Mouse (Mus musculus) 3134 (cell line): ENCODE measurements around the gene Zfp454.

Source experiments
- DNase-seq: peaks from one replicate; pipeline ENCODE4 v3.0.0-alpha.2; 2011; ENCODE audit warnings: low spot score; ENCODE audit not compliant: insufficient read length; ENCODE audit errors: extremely low read depth

Zfp454 gene

GRCm38 (mm10) chr11:50887390-50888128 is at the start of gene Zfp454:
TSS of gene Zfp454 (minus strand) at chr11:50887651.
- DNase-seq = no peak

- DNase-seq = no peak
Measured at GRCm38 (mm10) chr11:50932040-50932439, 44.6 kb upstream of the Zfp454 start.

DNA sequence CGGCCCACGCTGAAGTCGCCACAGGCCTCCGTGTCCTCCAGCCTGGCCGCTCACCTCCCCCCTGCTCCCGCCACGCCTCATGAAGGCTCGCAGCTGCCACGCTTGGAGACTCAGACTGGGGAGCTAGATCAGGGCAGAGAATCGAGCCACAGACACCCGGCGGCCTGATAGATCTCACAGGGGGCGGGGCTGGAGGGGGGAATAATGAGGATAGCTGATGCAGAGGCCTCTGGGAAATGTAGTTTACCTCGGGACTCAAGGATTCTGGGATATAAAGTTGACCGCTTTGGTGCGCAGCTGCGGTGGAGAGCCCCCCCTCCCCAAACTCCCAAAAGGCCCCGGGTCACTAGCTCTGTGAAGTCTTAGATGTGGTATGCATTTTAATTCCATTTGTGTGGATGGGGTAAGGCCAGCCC is 44.0 kb upstream of the Zfp454 start, which contains the start of gene Zfp354b:
Gene Zfp354b, minus strand, starts transcription at position 183 of the 416 bp plus-strand sequence.
- no peak for DNase-seq

GRCm38 (mm10) chr11:50931021-50931420 is 43.6 kb upstream of the Zfp454 start:
- no peak for DNase-seq

DNA sequence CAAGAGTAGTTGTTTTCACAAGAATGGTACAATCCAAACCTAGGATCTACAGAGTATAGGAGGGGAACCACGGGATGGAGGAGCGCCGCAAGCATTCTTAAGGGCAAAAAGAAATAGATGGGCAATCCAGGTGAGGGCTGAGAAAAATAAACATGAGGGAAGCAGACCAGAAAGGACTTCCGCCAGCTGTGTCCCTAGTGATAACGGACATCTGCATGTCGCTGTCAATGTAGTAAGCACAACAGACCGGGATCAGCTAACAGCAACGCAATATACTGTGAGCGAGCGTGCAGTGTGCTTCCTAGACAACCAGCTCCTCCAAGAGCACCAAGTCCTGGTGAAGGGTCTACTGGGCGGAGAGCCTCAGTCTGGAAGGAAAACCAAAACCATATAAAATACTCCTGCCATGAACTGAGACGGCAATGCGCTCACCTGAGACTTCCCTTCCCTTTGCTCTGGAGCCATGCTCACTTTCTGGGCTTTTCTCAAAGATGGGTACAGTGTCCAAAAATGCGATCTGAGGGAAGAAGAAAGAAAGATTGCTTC is 43.1 kb upstream of the Zfp454 start:
- no peak for DNase-seq

- DNase-seq = peak; percentile 40
Measured at GRCm38 (mm10) chr11:50915671-50916320, 28.3 kb upstream of the Zfp454 start, which contains the start of gene Zfp2. TSS of gene Zfp2 (minus strand) at chr11:50916165.

DNA sequence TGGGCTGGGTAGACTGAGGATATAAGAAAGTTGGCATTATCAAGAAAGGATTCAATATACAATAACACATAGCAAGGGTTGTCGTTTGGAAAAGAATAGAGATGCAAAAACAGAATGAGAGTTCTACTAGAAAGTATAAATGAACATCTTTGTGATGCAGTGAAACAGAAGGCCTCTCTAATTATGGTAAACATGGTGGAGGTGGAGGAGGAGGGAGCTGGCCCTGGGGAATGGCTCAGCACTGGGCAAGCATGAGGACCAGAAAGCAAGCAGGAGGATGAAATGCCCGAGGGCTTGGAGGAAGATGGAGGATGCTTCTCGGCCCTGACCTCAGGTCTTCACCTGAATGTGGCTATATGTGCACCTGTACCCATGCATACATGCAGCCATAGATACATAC is 27.0 kb upstream of the Zfp454 start:
- no peak for DNase-seq

GRCm38 (mm10) chr11:50913301-50913700 is 25.9 kb upstream of the Zfp454 start:
- no peak for DNase-seq

GRCm38 (mm10) chr11:50908136-50908535 is 20.7 kb upstream of the Zfp454 start:
- no peak for DNase-seq

GRCm38 (mm10) chr11:50897359-50897758 is 9.9 kb upstream of the Zfp454 start:
- DNase-seq = no peak

GRCm38 (mm10) chr11:50892441-50892840 is 5.0 kb upstream of the Zfp454 start:
- DNase-seq = no peak

DNA sequence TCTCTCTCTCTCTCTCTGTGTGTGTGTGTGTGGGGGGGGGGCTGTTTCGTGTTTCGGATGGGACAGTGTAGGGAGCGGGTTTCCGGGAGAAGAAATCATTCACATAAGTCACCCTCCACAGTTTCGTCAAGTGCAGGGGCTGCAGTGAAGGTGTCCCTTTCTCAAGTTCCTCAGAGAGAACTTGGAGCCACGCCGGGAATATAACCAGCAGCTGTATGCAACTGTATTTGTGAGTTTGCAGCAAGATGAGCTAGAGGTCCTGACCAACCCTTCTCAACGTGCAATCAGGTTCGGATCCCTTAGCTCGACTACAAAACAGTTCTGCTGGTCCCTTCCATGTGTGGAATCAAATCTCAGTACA is 538 bp downstream of the Zfp454 start:
- DNase-seq = no peak

DNA sequence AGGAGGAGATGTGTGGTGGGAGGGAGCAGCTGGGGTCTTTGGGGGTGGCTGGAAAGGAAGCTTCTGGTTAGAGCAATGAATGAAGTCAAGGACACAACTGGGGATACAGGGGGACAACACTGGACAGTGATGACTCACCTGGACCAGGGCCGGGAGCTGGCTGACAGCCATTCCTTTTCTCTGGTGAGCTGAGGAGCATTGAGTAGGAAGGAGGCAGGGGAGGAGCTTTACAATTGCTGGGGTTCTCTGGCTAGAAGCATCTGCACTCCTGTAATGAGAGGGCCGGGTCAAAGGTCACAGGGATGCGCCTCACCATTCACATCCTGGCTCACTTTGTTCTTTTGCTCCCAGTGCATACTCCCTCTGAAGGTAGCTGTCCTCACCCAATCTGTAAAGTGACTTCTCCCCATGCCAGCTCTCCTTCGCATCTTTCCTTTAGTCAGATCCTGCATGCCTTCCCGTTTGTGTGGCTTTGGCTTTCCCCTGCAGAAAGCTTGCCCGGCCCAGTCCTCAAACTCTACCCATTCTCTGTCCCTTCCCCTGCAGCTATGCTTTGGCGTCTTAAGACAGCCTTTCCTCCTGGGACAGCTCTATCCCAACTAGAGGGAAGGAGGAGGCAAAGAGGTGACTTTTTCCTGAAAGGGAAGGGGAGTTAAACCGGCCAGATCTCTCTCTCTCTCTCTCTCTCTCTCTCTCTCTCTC is 1.1 kb downstream of the Zfp454 start:
- no peak for DNase-seq

- no peak for DNase-seq
Measured at GRCm38 (mm10) chr11:50883756-50884155, 3.7 kb downstream of the Zfp454 start.

DNA sequence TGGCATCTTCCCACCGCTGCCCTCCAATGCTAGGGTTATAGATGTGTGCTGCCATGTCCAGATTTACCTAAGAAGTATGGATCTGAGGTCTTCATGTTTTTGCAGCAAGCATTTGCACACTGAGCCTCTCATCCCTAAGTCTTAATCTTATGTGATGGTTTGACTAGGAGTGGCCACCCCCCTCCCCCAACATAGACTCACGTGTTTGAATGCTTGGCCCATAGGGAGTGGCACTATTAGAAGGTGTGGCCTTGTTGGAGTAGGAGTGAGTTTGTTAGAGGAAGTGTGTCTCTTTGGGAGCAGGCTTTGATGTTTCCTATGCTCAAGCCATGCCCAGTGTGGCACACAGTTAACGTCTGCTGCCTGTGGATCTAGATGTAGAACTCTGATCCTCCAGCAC is 8.8 kb downstream of the Zfp454 start:
- DNase-seq = no peak

GRCm38 (mm10) chr11:50850989-50851601 is 36.4 kb downstream of the Zfp454 start:
- no peak for DNase-seq

DNA sequence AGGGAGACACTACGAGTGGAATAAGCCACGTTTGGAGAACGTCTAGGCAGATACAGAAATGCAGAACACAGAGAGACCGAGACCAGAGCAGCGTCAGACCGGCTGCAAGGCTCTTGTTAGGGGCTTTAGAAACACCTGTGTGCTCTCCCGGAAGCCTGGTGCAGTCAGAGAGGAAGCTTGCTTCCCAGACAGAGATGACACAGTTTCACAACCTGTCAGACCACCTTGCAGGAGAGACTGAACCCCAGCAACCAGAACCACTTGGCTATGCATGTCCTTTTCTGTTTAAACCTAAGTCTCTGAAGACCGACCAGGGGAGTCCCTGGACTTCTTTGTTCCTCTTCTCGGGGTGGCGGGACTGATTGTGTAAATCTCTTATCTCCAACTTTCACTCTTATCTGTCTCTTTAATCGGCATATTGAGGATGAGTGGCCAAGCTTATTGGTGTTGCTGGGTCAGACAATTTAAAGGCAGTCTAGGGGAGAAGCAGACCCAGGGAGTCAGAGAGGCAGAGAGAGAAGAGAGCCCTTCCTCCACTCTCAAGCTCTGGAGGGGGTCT is 37.2 kb downstream of the Zfp454 start, which contains the start of gene Grm6:
Gene Grm6, plus strand, starts transcription at position 509 of the 559 bp plus-strand sequence.
- no peak for DNase-seq

DNA sequence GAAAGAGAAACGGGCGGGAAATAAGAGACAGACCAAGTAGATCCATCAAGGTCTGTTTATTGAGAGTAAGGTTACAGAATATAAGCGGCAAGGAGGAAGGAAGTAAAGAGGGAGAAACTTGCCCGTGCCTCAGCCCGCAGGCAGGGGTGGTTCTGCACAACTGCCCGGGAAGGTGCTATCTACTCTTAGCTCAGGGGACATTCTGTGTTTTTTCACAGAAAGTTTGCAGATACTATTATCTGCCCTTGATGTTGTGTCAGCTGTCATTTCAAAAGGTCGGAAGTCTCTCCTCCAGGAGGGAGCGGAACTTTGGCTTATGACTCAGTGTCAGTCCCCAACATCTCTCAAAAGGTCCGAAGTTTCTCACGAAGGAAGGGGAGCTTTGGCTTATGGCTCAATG is 38.1 kb downstream of the Zfp454 start:
- DNase-seq = no peak

DNA sequence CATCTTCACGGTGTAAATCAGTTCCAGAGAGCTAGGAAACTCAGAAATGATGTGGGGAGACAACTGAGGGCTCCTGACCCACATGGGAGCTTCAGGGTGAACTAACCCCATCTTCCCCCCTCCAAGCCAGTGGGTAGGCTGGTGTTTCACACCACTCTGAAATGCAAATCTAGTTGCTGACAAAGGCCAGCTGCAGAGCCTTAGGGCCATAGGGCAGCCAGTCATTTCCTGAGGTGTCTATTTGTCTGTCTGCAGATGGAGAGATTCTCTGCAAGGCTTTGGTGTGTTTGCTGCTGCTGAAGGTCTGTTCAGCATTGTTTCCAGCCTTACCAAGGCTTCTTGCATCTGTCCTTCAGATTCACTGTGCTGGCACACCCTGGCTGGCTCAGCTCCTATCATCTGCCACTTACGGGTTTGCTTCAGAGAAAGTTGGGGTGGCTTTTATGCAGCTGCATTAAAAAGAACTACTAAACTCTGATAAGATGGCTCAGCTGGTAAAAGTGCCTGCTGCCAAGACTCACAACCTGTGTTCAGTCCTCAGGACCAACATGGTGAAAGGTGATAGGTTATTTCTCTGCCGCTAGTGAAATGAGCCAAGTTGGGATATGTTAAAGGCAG is 38.8 kb downstream of the Zfp454 start:
- no peak for DNase-seq

DNA sequence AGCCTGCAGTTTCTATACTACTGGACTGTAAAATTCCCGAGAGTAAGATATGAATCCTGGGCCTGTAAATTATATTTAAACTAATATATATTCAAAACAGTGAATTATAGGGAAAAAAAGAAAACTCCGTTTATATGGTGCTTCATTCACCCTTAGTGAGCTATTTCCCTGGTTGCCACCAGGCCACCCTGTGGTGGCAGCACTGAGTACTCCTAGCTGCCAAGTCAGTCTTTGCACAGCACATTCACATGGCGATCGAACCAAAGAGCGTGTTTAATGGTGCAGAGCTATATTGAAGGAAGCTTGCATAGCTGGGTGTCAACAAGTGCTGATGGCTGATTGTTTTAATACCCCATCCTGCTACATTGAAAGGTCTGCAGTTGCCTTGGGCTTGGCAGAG is 40.4 kb downstream of the Zfp454 start:
- DNase-seq = no peak
